12 mouse cellular contexts compared by ENCODE assay signal in the genomic region with DNA sequence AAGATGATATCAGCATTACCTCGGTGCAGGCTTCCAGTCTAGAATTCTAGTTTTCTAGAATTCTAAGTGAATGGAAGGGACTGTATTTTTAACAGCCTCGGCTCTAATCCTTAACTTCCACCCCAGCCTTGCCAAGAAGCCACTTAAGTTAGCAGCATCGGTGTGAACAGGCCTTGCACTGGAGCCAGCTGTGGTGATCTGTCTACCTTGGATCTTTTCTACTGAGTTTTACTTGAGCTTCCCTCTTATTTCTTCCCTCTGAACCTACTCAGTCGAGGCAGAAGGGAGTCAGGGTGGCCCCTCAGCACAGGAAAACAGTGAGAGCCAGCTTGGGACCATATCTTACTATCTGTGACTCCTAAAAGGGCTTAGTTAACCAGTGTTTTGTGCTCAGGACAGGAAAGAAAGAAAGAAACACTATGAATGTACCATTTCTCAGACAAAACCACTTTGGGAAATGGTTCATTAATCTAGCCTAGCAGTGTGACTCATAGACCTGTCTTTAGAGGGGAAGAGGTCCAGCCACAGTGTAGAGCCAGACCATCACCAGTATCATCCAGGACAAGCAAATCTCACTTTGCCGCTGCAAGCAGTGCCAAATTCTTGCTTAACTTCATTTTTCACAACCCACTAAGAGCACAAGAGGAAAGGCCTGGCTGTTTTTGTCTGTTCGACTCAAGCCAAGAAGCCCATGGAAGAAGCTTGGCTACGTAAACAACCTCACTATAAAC.
DNase-seq lines count a peak whose midpoint lies in the region; ATAC-seq and TF ChIP-seq lines count a peak whose summit lies in the region.
"Had no signal": no experiment of that assay in that cellular context is flagged by ENCODE, and none has a peak within 500 bp of the region (broad histone marks: within the 10 kb centered on the region; RNA-seq: fewer than 3 reads in every experiment).

No protein-coding gene starts in this region.

- H3K9ac ChIP-seq in intestine, embryonic 15.5 days: no peak overlapping the region
- H3K9ac ChIP-seq in stomach, postnatal 0 days (ENCODE audit: low read length): no peak overlapping the region
- H3K9ac ChIP-seq: hindbrain, embryonic 14.5 days; neural tube, embryonic 13.5 days had no signal

- H3K27ac ChIP-seq in intestine, embryonic 15.5 days: peak overlapping the region; percentile 75
- peak overlapping the region; percentile 56; the same call in 1 of the 2 replicates for H3K27ac ChIP-seq in stomach, postnatal 0 days (replicated peaks)
- H3K27ac ChIP-seq: hindbrain, embryonic 14.5 days; neural tube, embryonic 13.5 days had no signal

- H3K36me3 ChIP-seq in intestine, embryonic 15.5 days: no peaks in the 10 kb centered on the region
- H3K36me3 ChIP-seq in stomach, postnatal 0 days (ENCODE audit: control insufficient read depth, insufficient read depth, low read length): no peaks in the 10 kb centered on the region
- H3K36me3 ChIP-seq: neural tube, embryonic 13.5 days had no signal

- TF ChIP-seq CTCF in lung, adult 2 months (IDR thresholded peaks at IDR 0.05; ENCODE audit: insufficient read depth, low read length): no peak
- no peak for TF ChIP-seq CTCF in stomach, postnatal 0 days (IDR thresholded peaks at IDR 0.05; ENCODE audit: low read depth)

- DNase-seq in adrenal gland, adult 8-10 months: peak; percentile 26
- no peak for DNase-seq in adrenal gland, postnatal 25 days
- peak; percentile 34 to 38 for DNase-seq in lung, adult 18-20 months
- DNase-seq in lung, adult 2 months: no peak
- no peak for DNase-seq in stomach, postnatal 0 days (ENCODE audit: low spot score)
- DNase-seq in retina, embryonic 14.5 days (ENCODE audit: low spot score): no peak
- DNase-seq in left cerebral cortex, postnatal 4 days: no peak
- DNase-seq: layer of hippocampus, postnatal 36 days had no signal

- no peak overlapping the region for H3K4me3 ChIP-seq in lung, adult 2 months (replicated peaks; ENCODE audit: extremely low read depth, low read depth, low read length)
- H3K4me3 ChIP-seq in intestine, embryonic 15.5 days (replicated peaks): no peak overlapping the region
- H3K4me3 ChIP-seq in stomach, postnatal 0 days (ENCODE audit: low read depth, low read length): no peak overlapping the region
- H3K4me3 ChIP-seq: neural tube, embryonic 13.5 days had no signal

- ATAC-seq in intestine, embryonic 15.5 days: peak; percentile 51; the same call in 1 of the 2 replicates
- ATAC-seq in stomach, postnatal 0 days (ENCODE audit: low FRiP score, low TSS enrichment): peak; percentile 82; the same call in 1 of the 2 replicates
- ATAC-seq: forebrain, embryonic 14.5 days had no signal

- no peaks in the 10 kb centered on the region for H3K9me3 ChIP-seq in intestine, embryonic 15.5 days
- H3K9me3 ChIP-seq in stomach, postnatal 0 days (ENCODE audit: control insufficient read depth, low read length): no peaks in the 10 kb centered on the region
- H3K9me3 ChIP-seq: neural tube, embryonic 13.5 days had no signal

- no peak overlapping the region for H3K4me2 ChIP-seq in intestine, embryonic 15.5 days (replicated peaks)
- no peak overlapping the region for H3K4me2 ChIP-seq in stomach, postnatal 0 days (replicated peaks; ENCODE audit: low read depth)
- H3K4me2 ChIP-seq: hindbrain, embryonic 14.5 days; neural tube, embryonic 13.5 days had no signal

- TF ChIP-seq EP300 in stomach, postnatal 0 days (optimal IDR thresholded peaks at IDR 0.05): no peak

- no peaks in the 10 kb centered on the region for H3K27me3 ChIP-seq in intestine, embryonic 15.5 days (replicated peaks)
- H3K27me3 ChIP-seq in stomach, postnatal 0 days (ENCODE audit: control insufficient read depth, insufficient read depth, low read length): no peaks in the 10 kb centered on the region
- H3K27me3 ChIP-seq: neural tube, embryonic 13.5 days had no signal

- TF ChIP-seq POLR2A in lung, adult 2 months (IDR thresholded peaks at IDR 0.05; ENCODE audit: borderline replicate concordance, extremely low read depth, low read depth, low read length): no peak

- 42% methylated on average over 7 of the region's 7 CpGs for WGBS in lung, adult 2 months
- WGBS in intestine, embryonic 15.5 days: 66% methylated on average over 7 of the region's 7 CpGs
- 50% methylated on average over 7 of the region's 7 CpGs for WGBS in stomach, postnatal 0 days

- peaks cover 17% of the 10 kb centered on the region for H3K4me1 ChIP-seq in lung, adult 2 months (ENCODE audit: control insufficient read depth, insufficient read depth, low read length)
- peaks cover 7% of the 10 kb centered on the region; the same call in 1 of the 2 replicates for H3K4me1 ChIP-seq in intestine, embryonic 15.5 days (replicated peaks)
- no peaks in the 10 kb centered on the region for H3K4me1 ChIP-seq in stomach, postnatal 0 days (replicated peaks; ENCODE audit: control insufficient read depth, insufficient read depth)

- intact Hi-C loops in left cerebral cortex, postnatal 4 days (cut with DNase I): no loop called here

Comparison
In these comparisons a context has a peak if more than half of its experiments do, and no peak if none do; other contexts are left out.
1. DNase-seq: peak in adrenal gland, adult 8-10 months (single experiment) and lung, adult 18-20 months (2 of 2); none in adrenal gland, postnatal 25 days (single experiment), lung, adult 2 months (single experiment), stomach, postnatal 0 days (single experiment), retina, embryonic 14.5 days (single experiment) and left cerebral cortex, postnatal 4 days (single experiment).